Mouse (Mus musculus) neural tube, embryonic 13.5 days (tissue): ENCODE results near the gene Braf. TPM values are rescaled to one million over a fixed set of nuclear protein-coding genes. Genes with fewer than 3 reads are reported as not detected.
"Not testable (repeated sequence)": the region's sequence is repeated elsewhere in the genome, so short reads cannot be mapped to it uniquely, and the experiment has no call there.

Experiments used
- ATAC-seq: fragments of 200-750 bp; cut with Nextera tagmentation; 2 replicates; pipeline ENCODE4 v1.8.0; 2017; ENCODE audit warnings: low read depth, mild to moderate bottlenecking, moderate TSS enrichment, moderate library complexity
- H3K27ac ChIP-seq: fragments of 300-500 bp; sonication (generic); replicated peaks from 2 replicates; pipeline ENCODE4 v1.5.1; 2015; ENCODE audit warnings: moderate library complexity, mild to moderate bottlenecking, inconsistent platforms
- H3K27me3 ChIP-seq: fragments of 300-500 bp; sonication (generic); 2 replicates; pipeline ENCODE4 v1.6.1; 2015; ENCODE audit warnings: mild to moderate bottlenecking, inconsistent platforms
- H3K36me3 ChIP-seq: fragments of 300-500 bp; sonication (generic); 2 replicates; pipeline ENCODE4 v1.6.1; 2015; ENCODE audit warnings: mild to moderate bottlenecking, inconsistent platforms
- H3K4me1 ChIP-seq: fragments of 300-500 bp; sonication (generic); replicated peaks from 2 replicates; pipeline ENCODE4 v1.6.1; 2015; ENCODE audit warnings: inconsistent platforms
- H3K4me2 ChIP-seq: fragments of 300-500 bp; sonication (generic); 2 replicates; pipeline ENCODE4 v1.6.1; 2015; ENCODE audit warnings: inconsistent platforms, mild to moderate bottlenecking, moderate library complexity
- H3K4me3 ChIP-seq: fragments of 300-500 bp; sonication (generic); 2 replicates; pipeline ENCODE4 v1.5.1; 2015; ENCODE audit warnings: mild to moderate bottlenecking, inconsistent platforms
- H3K9ac ChIP-seq: fragments of 300-500 bp; sonication (generic); 2 replicates; pipeline ENCODE4 v1.6.1; 2015; ENCODE audit warnings: moderate library complexity, mild to moderate bottlenecking, inconsistent platforms
- H3K9me3 ChIP-seq: fragments of 300-500 bp; sonication (generic); 2 replicates; pipeline ENCODE4 v1.6.1; 2016; ENCODE audit warnings: inconsistent platforms
- WGBS: fragments of 180-500 bp; shearing (Covaris S2); methylation state at CpG from one replicate; pipeline ENCODE4 v1.1.7; 2015; 5-methylcytosine and 5-hydroxymethylcytosine counted together
- polyA plus RNA-seq: library from polyadenylated mRNA; unstranded; fragments of >200 nt; fragmentation: Nextera tagmentation; extraction: Ambion mirVana; gene quantifications from 2 replicates; pipeline ENCODE4 v1.2.1, GENCODE M21; 2015

Braf gene
- polyA plus RNA-seq, 1 experiment from 2014 or later, result 25.3 TPM

GRCm38 (mm10) chr6:39714341-39714740 lies 10.9 kb downstream of the Braf start:
- Histone ChIP-seq H3K27me3 (no peaks in the 10 kb centered on the region), H3K4me1 (peaks cover 13% of the 10 kb centered on the region; the same call in 1 of the 2 replicates), H3K36me3 (no peaks in the 10 kb centered on the region), H3K9ac (no peak overlapping the region), H3K9me3 (no peaks in the 10 kb centered on the region), H3K4me2 (no peak overlapping the region), H3K27ac (no peak overlapping the region), H3K4me3 (no peak overlapping the region)
- 78% methylated on average over 7 of the region's 7 CpGs for WGBS
- no peak for ATAC-seq

GRCm38 (mm10) chr6:39713399-39713798 lies 11.9 kb downstream of the Braf start:
- no peak for ATAC-seq

GRCm38 (mm10) chr6:39705625-39706024 lies 19.6 kb downstream of the Braf start:
- no peaks in the 10 kb centered on the region for H3K9me3 ChIP-seq
- H3K4me1 ChIP-seq, result no peaks in the 10 kb centered on the region
- H3K36me3 ChIP-seq, result no peaks in the 10 kb centered on the region
- H3K27me3 ChIP-seq, result no peaks in the 10 kb centered on the region
- no peak overlapping the region for H3K4me2 ChIP-seq
- ATAC-seq, result no peak
- H3K4me3 ChIP-seq, result no peak overlapping the region
- no peak overlapping the region for H3K27ac ChIP-seq
- no peak overlapping the region for H3K9ac ChIP-seq
- 90% methylated on average over 4 of the region's 4 CpGs for WGBS

More at GRCm38 (mm10) chr6:39713399-39713798, 11.9 kb downstream of the Braf start:
- no peak overlapping the region for H3K4me2 ChIP-seq
- no peaks in the 10 kb centered on the region for H3K36me3 ChIP-seq
- peaks cover 8% of the 10 kb centered on the region; the same call in 1 of the 2 replicates for H3K4me1 ChIP-seq
- H3K9me3 ChIP-seq, result no peaks in the 10 kb centered on the region
- H3K27ac ChIP-seq, result no peak overlapping the region
- H3K9ac ChIP-seq, result no peak overlapping the region
- H3K27me3 ChIP-seq, result no peaks in the 10 kb centered on the region
- 84% methylated on average over 3 of the region's 3 CpGs for WGBS
- no peak overlapping the region for H3K4me3 ChIP-seq

- 80% methylated on average over 1 of the region's 1 CpGs for WGBS
- H3K27ac ChIP-seq, result no peak overlapping the region
- no peak for ATAC-seq
These were observed 32.1 kb downstream of the Braf start for GRCm38 (mm10) chr6:39693126-39693525.

GRCm38 (mm10) chr6:39686839-39687238 lies 38.4 kb downstream of the Braf start:
- H3K4me2 ChIP-seq, H3K9ac ChIP-seq, H3K4me3 ChIP-seq, ATAC-seq, H3K36me3 ChIP-seq, H3K27me3 ChIP-seq, H3K27ac ChIP-seq, H3K9me3 ChIP-seq, H3K4me1 ChIP-seq: not testable (repeated sequence)

More at GRCm38 (mm10) chr6:39693126-39693525, 32.1 kb downstream of the Braf start:
- Histone ChIP-seq H3K4me1 (no peaks in the 10 kb centered on the region), H3K4me3 (no peak overlapping the region), H3K27me3 (no peaks in the 10 kb centered on the region), H3K9me3 (no peaks in the 10 kb centered on the region), H3K36me3 (no peaks in the 10 kb centered on the region), H3K4me2 (no peak overlapping the region), H3K9ac (no peak overlapping the region)

- no peak overlapping the region for H3K4me2 ChIP-seq
- no peaks in the 10 kb centered on the region for H3K4me1 ChIP-seq
- ATAC-seq, result no peak
These were observed 43.5 kb downstream of the Braf start for GRCm38 (mm10) chr6:39681795-39682194.

GRCm38 (mm10) chr6:39680524-39680923 lies 44.7 kb downstream of the Braf start:
- no peak overlapping the region for H3K27ac ChIP-seq
- no peaks in the 10 kb centered on the region for H3K9me3 ChIP-seq
- no peaks in the 10 kb centered on the region for H3K27me3 ChIP-seq
- no peak overlapping the region for H3K4me2 ChIP-seq
- no peak for ATAC-seq
- 29% methylated on average over 4 of the region's 4 CpGs for WGBS
- H3K36me3 ChIP-seq, result peaks cover 23% of the 10 kb centered on the region
- H3K4me1 ChIP-seq, result no peaks in the 10 kb centered on the region
- H3K4me3 ChIP-seq, result no peak overlapping the region
- no peak overlapping the region for H3K9ac ChIP-seq

More at GRCm38 (mm10) chr6:39681795-39682194, 43.5 kb downstream of the Braf start:
- no peaks in the 10 kb centered on the region for H3K9me3 ChIP-seq
- H3K27ac ChIP-seq, result no peak overlapping the region
- H3K9ac ChIP-seq, result no peak overlapping the region
- H3K27me3 ChIP-seq, result no peaks in the 10 kb centered on the region
- no peak overlapping the region for H3K4me3 ChIP-seq
- 56% methylated on average over 5 of the region's 5 CpGs for WGBS
- H3K36me3 ChIP-seq, result peaks cover 18% of the 10 kb centered on the region

GRCm38 (mm10) chr6:39678241-39678640 lies 47.0 kb downstream of the Braf start:
- no peak overlapping the region for H3K4me3 ChIP-seq
- ATAC-seq, result no peak
- H3K4me2 ChIP-seq, result no peak overlapping the region
- WGBS, result 95% methylated on average over 1 of the region's 1 CpGs
- peaks cover 23% of the 10 kb centered on the region for H3K36me3 ChIP-seq
- H3K9me3 ChIP-seq, result no peaks in the 10 kb centered on the region
- no peaks in the 10 kb centered on the region for H3K4me1 ChIP-seq
- no peak overlapping the region for H3K9ac ChIP-seq
- no peaks in the 10 kb centered on the region for H3K27me3 ChIP-seq
- H3K27ac ChIP-seq, result no peak overlapping the region

- Histone ChIP-seq H3K27me3 (no peaks in the 10 kb centered on the region), H3K27ac (no peak overlapping the region), H3K4me1 (no peaks in the 10 kb centered on the region), H3K36me3 (peaks cover 31% of the 10 kb centered on the region), H3K9me3 (no peaks in the 10 kb centered on the region), H3K4me3 (no peak overlapping the region), H3K4me2 (no peak overlapping the region), H3K9ac (no peak overlapping the region)
- WGBS, result 87% methylated on average over 7 of the region's 7 CpGs
- no peak for ATAC-seq
These were observed 50.2 kb downstream of the Braf start for GRCm38 (mm10) chr6:39675081-39675480.

- Histone ChIP-seq H3K9ac (no peak overlapping the region), H3K4me2 (no peak overlapping the region), H3K9me3 (no peaks in the 10 kb centered on the region), H3K36me3 (peaks cover 50% of the 10 kb centered on the region), H3K27me3 (no peaks in the 10 kb centered on the region), H3K4me3 (no peak overlapping the region), H3K27ac (no peak overlapping the region), H3K4me1 (no peaks in the 10 kb centered on the region)
- WGBS, result 86% methylated on average over 2 of the region's 2 CpGs
- ATAC-seq, result no peak
These were observed 114.0 kb downstream of the Braf start for GRCm38 (mm10) chr6:39611296-39611695.

- WGBS, result 76% methylated on average over 2 of the region's 2 CpGs
- H3K9me3 ChIP-seq, result no peaks in the 10 kb centered on the region
- H3K27ac ChIP-seq, result no peak overlapping the region
- peaks cover 41% of the 10 kb centered on the region for H3K36me3 ChIP-seq
- H3K4me3 ChIP-seq, result no peak overlapping the region
- ATAC-seq, result no peak
- no peaks in the 10 kb centered on the region for H3K27me3 ChIP-seq
- H3K9ac ChIP-seq, result no peak overlapping the region
- no peak overlapping the region for H3K4me2 ChIP-seq
- no peaks in the 10 kb centered on the region for H3K4me1 ChIP-seq
These were observed 115.1 kb downstream of the Braf start for GRCm38 (mm10) chr6:39610207-39610606.

GRCm38 (mm10) chr6:39607365-39607764 lies 117.9 kb downstream of the Braf start:
- 60% methylated on average over 5 of the region's 5 CpGs for WGBS
- no peaks in the 10 kb centered on the region for H3K9me3 ChIP-seq
- no peak overlapping the region for H3K4me2 ChIP-seq
- peaks cover 39% of the 10 kb centered on the region for H3K36me3 ChIP-seq
- no peak overlapping the region for H3K4me3 ChIP-seq
- ATAC-seq, result no peak
- no peak overlapping the region for H3K9ac ChIP-seq
- H3K27ac ChIP-seq, result no peak overlapping the region
- H3K4me1 ChIP-seq, result no peaks in the 10 kb centered on the region
- H3K27me3 ChIP-seq, result no peaks in the 10 kb centered on the region

- no peaks in the 10 kb centered on the region for H3K9me3 ChIP-seq
- no peak overlapping the region for H3K4me2 ChIP-seq
- peaks cover 40% of the 10 kb centered on the region for H3K36me3 ChIP-seq
- no peak overlapping the region for H3K27ac ChIP-seq
- no peaks in the 10 kb centered on the region for H3K4me1 ChIP-seq
- WGBS, result 66% methylated on average over 3 of the region's 3 CpGs
- H3K27me3 ChIP-seq, result no peaks in the 10 kb centered on the region
- H3K4me3 ChIP-seq, result no peak overlapping the region
- no peak overlapping the region for H3K9ac ChIP-seq
- ATAC-seq, result no peak
These were observed 118.4 kb downstream of the Braf start for GRCm38 (mm10) chr6:39606862-39607261.
